Mouse (Mus musculus): ENCODE results near the gene Cables2. TPM values are rescaled to one million over a fixed set of nuclear protein-coding genes. Genes with fewer than 3 reads are reported as not detected.

Gene Cables2
- 12.1 and 14.0 TPM in 2 replicates for polyA plus RNA-seq (2016; fragmentation: Nextera tagmentation; extraction: Ambion mirVana)

GRCm38 (mm10) chr2:180273394-180274244, at the start of gene Cables2:
Gene Cables2, minus strand, starts transcription at chr2:180273496.
- Histone ChIP-seq H3K36me3 (peaks cover 28% of the 10 kb centered on the region), H3K9me3 (replicated peaks) (no peaks in the 10 kb centered on the region), H3K27ac (replicated peaks) (peak within 1 kb of the TSS; percentile 94), H3K4me3 (peak within 1 kb of the TSS; percentile 74), H3K27me3 (ENCODE audit: low read depth, poor library complexity, severe bottlenecking) (peaks cover 19% of the 10 kb centered on the region), H3K4me1 (peaks cover 44% of the 10 kb centered on the region)
- peak; percentile 97 for DNase-seq (ENCODE audit: low spot score)
- WGBS, result 10% methylated on average over 68 of the region's 68 CpGs

DNA sequence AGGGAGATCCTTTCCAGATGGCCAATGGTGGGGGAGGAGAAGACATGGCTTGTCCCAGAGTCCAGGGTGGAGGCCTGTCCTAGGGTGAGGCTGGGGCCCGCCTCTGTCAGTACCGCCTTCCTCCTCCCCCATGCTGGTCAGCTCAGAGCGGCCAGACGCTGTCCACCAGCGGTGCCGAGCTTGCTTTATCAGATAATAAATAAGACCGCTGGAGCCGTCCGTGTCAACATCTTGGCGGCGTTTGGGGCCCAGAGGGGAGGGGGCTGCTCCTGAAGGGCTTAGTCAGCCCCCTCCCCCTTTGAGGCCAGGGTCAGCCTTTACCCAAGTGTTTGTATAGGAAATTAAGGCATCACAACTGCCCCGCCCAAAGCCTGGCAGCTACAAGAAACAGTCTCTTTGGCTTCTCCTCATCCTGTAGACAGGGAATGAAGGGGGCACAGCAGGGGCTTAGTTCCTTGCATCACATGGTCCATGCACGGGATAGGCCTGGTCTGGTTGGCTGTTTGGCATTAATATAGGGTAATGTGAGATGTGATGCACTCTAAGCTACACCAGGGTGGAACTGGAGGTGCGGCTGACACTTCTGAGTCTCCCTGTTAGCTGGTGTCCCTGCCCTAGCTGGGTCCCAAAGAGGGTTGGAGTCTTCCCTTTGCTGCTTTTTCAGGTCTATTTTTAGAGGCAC, 49.5 kb upstream of the Cables2 start:
- H3K4me1 ChIP-seq, result peaks cover 16% of the 10 kb centered on the region
- H3K4me3 ChIP-seq, result peak overlapping the region; percentile 18; the same call in 1 of the 2 replicates
- no peaks in the 10 kb centered on the region for H3K9me3 ChIP-seq (replicated peaks)
- peaks cover 33% of the 10 kb centered on the region for H3K27me3 ChIP-seq (ENCODE audit: low read depth, poor library complexity, severe bottlenecking)
- H3K27ac ChIP-seq (replicated peaks), result peak overlapping the region; percentile 42; the same call in 1 of the 2 replicates
- 32% methylated on average over 14 of the region's 14 CpGs for WGBS
- peak; percentile 36 for DNase-seq (ENCODE audit: low spot score)
- no peaks in the 10 kb centered on the region for H3K36me3 ChIP-seq

- DNase-seq (ENCODE audit: low spot score), result no peak
- Histone ChIP-seq H3K4me3 (no peak overlapping the region), H3K4me1 (peaks cover 16% of the 10 kb centered on the region), H3K27ac (replicated peaks) (no peak overlapping the region), H3K27me3 (ENCODE audit: low read depth, poor library complexity, severe bottlenecking) (peaks cover 27% of the 10 kb centered on the region), H3K9me3 (replicated peaks) (no peaks in the 10 kb centered on the region), H3K36me3 (no peaks in the 10 kb centered on the region)
- WGBS, result 75% methylated on average over 4 of the region's 4 CpGs
These were observed 46.9 kb upstream of the Cables2 start for GRCm38 (mm10) chr2:180320216-180320615.

DNA sequence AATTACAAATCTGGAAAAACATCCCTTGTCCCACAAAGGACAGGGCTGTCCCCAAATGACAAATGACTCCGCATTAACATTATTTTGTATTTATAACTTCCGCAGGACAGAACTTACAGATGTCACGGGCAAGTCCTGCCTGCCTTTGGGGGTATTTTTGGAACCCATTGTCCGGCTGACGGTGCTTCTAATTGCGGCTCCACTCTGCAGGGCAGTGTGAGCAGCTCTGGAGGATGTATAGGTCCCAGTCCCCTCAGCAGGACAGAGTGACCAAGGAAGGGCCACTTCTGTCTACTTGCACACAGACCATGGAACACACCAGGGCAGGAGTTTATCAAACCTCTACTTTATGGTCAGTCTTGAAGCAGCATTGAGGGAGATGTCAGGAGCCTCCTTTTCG, 44.3 kb upstream of the Cables2 start:
- 89% methylated on average over 7 of the region's 7 CpGs for WGBS
- Histone ChIP-seq H3K9me3 (replicated peaks) (no peaks in the 10 kb centered on the region), H3K4me3 (no peak overlapping the region), H3K36me3 (no peaks in the 10 kb centered on the region), H3K27ac (replicated peaks) (no peak overlapping the region), H3K27me3 (ENCODE audit: low read depth, poor library complexity, severe bottlenecking) (peaks cover 13% of the 10 kb centered on the region; the same call in 1 of the 2 replicates), H3K4me1 (peaks cover 8% of the 10 kb centered on the region)
- no peak for DNase-seq (ENCODE audit: low spot score)

GRCm38 (mm10) chr2:180314292-180314691, 41.0 kb upstream of the Cables2 start:
- no peak for DNase-seq (ENCODE audit: low spot score)
- Histone ChIP-seq H3K9me3 (replicated peaks) (no peaks in the 10 kb centered on the region), H3K27ac (replicated peaks) (no peak overlapping the region), H3K4me3 (no peak overlapping the region), H3K36me3 (no peaks in the 10 kb centered on the region), H3K27me3 (ENCODE audit: low read depth, poor library complexity, severe bottlenecking) (peaks cover 13% of the 10 kb centered on the region; the same call in 1 of the 2 replicates), H3K4me1 (no peaks in the 10 kb centered on the region)
- 86% methylated on average over 2 of the region's 2 CpGs for WGBS

DNA sequence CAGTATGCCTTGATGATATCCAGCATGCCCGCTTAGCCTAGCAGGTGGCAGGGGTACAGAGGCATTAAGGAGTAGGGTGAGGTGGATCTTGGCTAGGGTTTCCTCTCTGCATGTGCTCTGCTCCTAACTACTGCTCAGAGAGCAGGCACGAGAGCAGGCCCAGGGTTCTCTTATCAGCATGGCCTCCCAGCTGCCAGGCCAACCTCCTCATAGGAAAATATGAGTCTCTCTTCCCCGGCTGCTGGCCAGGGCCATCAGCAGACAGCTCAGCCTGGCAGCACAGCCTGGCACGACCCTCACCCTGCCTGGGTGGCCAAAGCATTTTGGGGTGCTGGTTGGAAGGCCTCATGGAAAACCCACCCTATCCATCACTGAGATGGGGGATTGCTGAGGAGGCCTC, 37.9 kb upstream of the Cables2 start:
- no peaks in the 10 kb centered on the region for H3K27me3 ChIP-seq (ENCODE audit: low read depth, poor library complexity, severe bottlenecking)
- 83% methylated on average over 4 of the region's 4 CpGs for WGBS
- H3K36me3 ChIP-seq, result no peaks in the 10 kb centered on the region
- H3K27ac ChIP-seq (replicated peaks), result no peak overlapping the region
- no peak for DNase-seq (ENCODE audit: low spot score)
- no peak overlapping the region for H3K4me3 ChIP-seq
- no peaks in the 10 kb centered on the region for H3K9me3 ChIP-seq (replicated peaks)
- H3K4me1 ChIP-seq, result no peaks in the 10 kb centered on the region

DNA sequence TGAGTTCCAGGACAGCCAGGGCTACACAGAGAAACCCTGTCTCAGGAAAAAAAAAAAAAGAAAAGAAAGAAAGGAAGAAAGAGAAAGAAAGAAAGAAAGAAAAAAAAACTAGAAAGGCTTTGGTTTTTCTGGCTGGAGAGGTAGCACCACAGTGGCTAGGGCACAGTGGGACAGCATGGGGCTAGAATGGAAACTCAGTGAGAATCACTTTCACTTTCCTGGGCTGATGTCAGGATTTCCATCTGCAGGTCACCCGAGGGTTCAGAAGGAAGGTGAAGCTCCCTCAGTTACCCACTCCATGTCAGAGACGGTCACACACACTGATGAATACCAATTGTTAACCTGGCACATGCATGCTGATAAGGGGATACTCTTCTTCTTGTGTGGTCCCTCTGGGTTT, 34.4 kb upstream of the Cables2 start:
- Histone ChIP-seq H3K4me1 (no peaks in the 10 kb centered on the region), H3K27me3 (ENCODE audit: low read depth, poor library complexity, severe bottlenecking) (no peaks in the 10 kb centered on the region), H3K9me3 (replicated peaks) (no peaks in the 10 kb centered on the region), H3K4me3 (no peak overlapping the region), H3K36me3 (no peaks in the 10 kb centered on the region), H3K27ac (replicated peaks) (no peak overlapping the region)
- WGBS, result 68% methylated on average over 2 of the region's 2 CpGs
- no peak for DNase-seq (ENCODE audit: low spot score)

- H3K9me3 ChIP-seq (replicated peaks), result no peaks in the 10 kb centered on the region
- H3K4me1 ChIP-seq, result no peaks in the 10 kb centered on the region
- H3K27me3 ChIP-seq (ENCODE audit: low read depth, poor library complexity, severe bottlenecking), result no peaks in the 10 kb centered on the region
- WGBS, result 86% methylated on average over 8 of the region's 8 CpGs
- no peak overlapping the region for H3K27ac ChIP-seq (replicated peaks)
- DNase-seq (ENCODE audit: low spot score), result no peak
- H3K36me3 ChIP-seq, result no peaks in the 10 kb centered on the region
- H3K4me3 ChIP-seq, result no peak overlapping the region
These were observed 33.3 kb upstream of the Cables2 start for GRCm38 (mm10) chr2:180306423-180307168.

- DNase-seq (ENCODE audit: low spot score), result no peak
- Histone ChIP-seq H3K36me3 (no peaks in the 10 kb centered on the region), H3K27ac (replicated peaks) (no peak overlapping the region), H3K4me1 (no peaks in the 10 kb centered on the region), H3K4me3 (no peak overlapping the region), H3K27me3 (ENCODE audit: low read depth, poor library complexity, severe bottlenecking) (no peaks in the 10 kb centered on the region), H3K9me3 (replicated peaks) (no peaks in the 10 kb centered on the region)
- WGBS, result 75% methylated on average over 2 of the region's 2 CpGs
These were observed 32.7 kb upstream of the Cables2 start for GRCm38 (mm10) chr2:180306009-180306408.

GRCm38 (mm10) chr2:180305490-180305889, 32.2 kb upstream of the Cables2 start:
- DNase-seq (ENCODE audit: low spot score), result no peak
- H3K4me3 ChIP-seq, result no peak overlapping the region
- H3K27me3 ChIP-seq (ENCODE audit: low read depth, poor library complexity, severe bottlenecking), result no peaks in the 10 kb centered on the region
- H3K36me3 ChIP-seq, result no peaks in the 10 kb centered on the region
- WGBS, result 86% methylated on average over 3 of the region's 3 CpGs
- no peaks in the 10 kb centered on the region for H3K4me1 ChIP-seq
- H3K27ac ChIP-seq (replicated peaks), result no peak overlapping the region
- no peaks in the 10 kb centered on the region for H3K9me3 ChIP-seq (replicated peaks)

DNA sequence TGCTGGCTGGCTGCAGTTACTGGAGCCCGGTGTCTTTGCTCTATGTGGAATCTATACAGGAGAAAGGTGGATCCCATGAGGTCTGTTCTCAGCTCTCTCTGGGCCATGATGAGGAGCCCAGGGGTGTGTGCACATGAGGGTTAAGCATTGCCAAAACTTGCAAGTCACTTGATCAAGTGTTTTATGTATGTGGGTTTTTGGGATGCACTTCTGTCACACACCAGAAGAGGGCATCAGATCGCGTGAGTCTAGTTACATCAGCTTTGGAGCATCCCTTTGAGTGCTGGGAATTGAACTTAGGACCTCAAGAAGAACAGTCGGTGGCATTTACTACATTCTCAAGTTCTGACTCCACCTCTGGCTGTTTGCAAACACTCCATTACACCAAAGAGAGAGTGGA, 31.3 kb upstream of the Cables2 start:
- Histone ChIP-seq H3K27ac (replicated peaks) (no peak overlapping the region), H3K9me3 (replicated peaks) (no peaks in the 10 kb centered on the region), H3K4me3 (no peak overlapping the region), H3K4me1 (no peaks in the 10 kb centered on the region), H3K36me3 (no peaks in the 10 kb centered on the region), H3K27me3 (ENCODE audit: low read depth, poor library complexity, severe bottlenecking) (no peaks in the 10 kb centered on the region)
- DNase-seq (ENCODE audit: low spot score), result no peak
- 68% methylated on average over 4 of the region's 4 CpGs for WGBS

DNA sequence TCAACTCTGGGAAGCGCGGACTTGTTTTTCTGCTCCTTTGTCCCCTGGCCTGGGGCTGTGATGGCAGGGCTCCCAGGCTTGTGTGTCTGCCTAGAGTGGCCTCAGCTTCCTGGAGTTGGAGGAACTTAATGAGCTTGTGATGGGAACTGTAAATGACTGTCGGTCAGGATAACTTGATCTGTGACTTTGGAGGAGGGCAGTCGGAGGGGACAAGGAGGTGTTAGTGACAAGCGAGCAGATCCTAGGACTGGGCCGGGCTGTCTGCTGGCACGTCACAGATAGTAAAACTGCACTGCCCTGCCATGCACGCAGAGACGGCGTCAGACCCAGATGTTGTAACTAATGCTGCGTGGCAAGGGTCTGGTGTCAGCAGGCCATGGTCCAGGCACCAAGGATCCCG, 30.2 kb upstream of the Cables2 start:
- Histone ChIP-seq H3K27ac (replicated peaks) (no peak overlapping the region), H3K4me1 (no peaks in the 10 kb centered on the region), H3K9me3 (replicated peaks) (no peaks in the 10 kb centered on the region), H3K36me3 (no peaks in the 10 kb centered on the region), H3K4me3 (no peak overlapping the region), H3K27me3 (ENCODE audit: low read depth, poor library complexity, severe bottlenecking) (no peaks in the 10 kb centered on the region)
- no peak for DNase-seq (ENCODE audit: low spot score)
- WGBS, result 93% methylated on average over 12 of the region's 12 CpGs

Data from midbrain, embryonic 10.5 days (tissue).